20 mouse cellular contexts compared by ENCODE assay signal in the genomic region with DNA sequence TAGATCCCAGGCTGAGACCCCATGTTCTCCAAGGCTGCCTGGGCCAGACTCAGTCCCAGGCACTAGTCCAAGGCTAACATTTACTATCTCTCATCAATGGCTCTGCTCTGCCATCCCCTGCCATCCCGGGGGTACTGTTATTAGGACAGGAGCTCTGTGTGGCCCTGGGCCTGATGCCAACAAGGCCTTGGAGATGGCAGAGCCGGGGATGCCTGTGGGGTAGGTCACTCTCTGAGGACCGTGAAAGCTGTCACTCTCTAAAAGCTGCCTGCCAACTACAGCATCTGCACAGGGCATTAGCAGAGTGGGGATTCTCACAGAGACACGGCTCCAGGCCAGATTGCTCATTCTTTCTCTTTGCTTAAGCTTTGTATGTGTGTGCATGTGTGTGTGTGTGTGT. TPM values are rescaled to one million over a fixed set of nuclear protein-coding genes. Genes with fewer than 3 reads are reported as not detected.
DNase-seq lines count a peak whose midpoint lies in the region; ATAC-seq and TF ChIP-seq lines count a peak whose summit lies in the region.
"Had no signal": no experiment of that assay in that cellular context is flagged by ENCODE, and none has a peak within 500 bp of the region (broad histone marks: within the 10 kb centered on the region; RNA-seq: fewer than 3 reads in every experiment).

No protein-coding gene starts in this region.

- WGBS in forebrain, embryonic 14.5 days, result 47% methylated on average over 4 of the region's 4 CpGs
- WGBS in forebrain, postnatal 0 days, result 29% methylated on average over 4 of the region's 4 CpGs
- 44% methylated on average over 4 of the region's 4 CpGs for WGBS in neural tube, embryonic 13.5 days
- 52% methylated on average over 4 of the region's 4 CpGs for WGBS in neural tube, embryonic 15.5 days
- WGBS in midbrain, embryonic 15.5 days, result 52% methylated on average over 4 of the region's 4 CpGs

- ATAC-seq in forebrain, embryonic 14.5 days, result no peak
- no peak for ATAC-seq in forebrain, postnatal 0 days
- peak; percentile 60 for ATAC-seq in neural tube, embryonic 13.5 days (ENCODE audit: low read depth)
- ATAC-seq in neural tube, embryonic 15.5 days (ENCODE audit: low FRiP score), result no peak
- peak; percentile 46; the same call in 1 of the 2 replicates for ATAC-seq in midbrain, embryonic 15.5 days (replicated peaks)
- ATAC-seq: forebrain, embryonic 15.5 days; liver, postnatal 0 days had no signal

- peak; percentile 33 for DNase-seq in forebrain, embryonic 14.5 days (ENCODE audit: low spot score)
- no peak for DNase-seq in forebrain, postnatal 0 days
- peak; percentile 71 for DNase-seq in adrenal gland, adult 8-10 months
- DNase-seq in testis, postnatal 10 days (ENCODE audit: low spot score), result no peak
- DNase-seq in gastrocnemius, adult 18-20 months (ENCODE audit: low spot score), result no peak
- DNase-seq: heart, adult 18-20 months; kidney, adult 2 months; kidney, postnatal 14 days; liver, postnatal 0 days; lung, postnatal 14 days; thymus, postnatal 14 days had no signal

- H3K4me3 ChIP-seq in forebrain, embryonic 14.5 days (ENCODE audit: low read depth, low read length), result no peak overlapping the region
- H3K4me3 ChIP-seq in forebrain, postnatal 0 days (ENCODE audit: low read depth, low read length), result no peak overlapping the region
- H3K4me3 ChIP-seq in neural tube, embryonic 13.5 days, result no peak overlapping the region
- H3K4me3 ChIP-seq in neural tube, embryonic 15.5 days (replicated peaks), result no peak overlapping the region
- H3K4me3 ChIP-seq in midbrain, embryonic 15.5 days, result no peak overlapping the region
- H3K4me3 ChIP-seq: erythroblast, embryonic 14.5 days; forebrain, embryonic 15.5 days; limb, embryonic 15.5 days had no signal

- no peak overlapping the region for H3K4me2 ChIP-seq in forebrain, embryonic 14.5 days (ENCODE audit: low read length)
- H3K4me2 ChIP-seq in forebrain, postnatal 0 days (ENCODE audit: low read depth), result no peak overlapping the region
- H3K4me2 ChIP-seq in neural tube, embryonic 13.5 days, result no peak overlapping the region
- no peak overlapping the region for H3K4me2 ChIP-seq in neural tube, embryonic 15.5 days
- H3K4me2 ChIP-seq in midbrain, embryonic 15.5 days, result no peak overlapping the region
- H3K4me2 ChIP-seq: forebrain, embryonic 15.5 days; limb, embryonic 15.5 days had no signal

- H3K36me3 ChIP-seq in forebrain, embryonic 14.5 days (ENCODE audit: control insufficient read depth, insufficient read depth, low read length), result no peaks in the 10 kb centered on the region
- H3K36me3 ChIP-seq in forebrain, postnatal 0 days (ENCODE audit: insufficient read depth), result no peaks in the 10 kb centered on the region
- H3K36me3 ChIP-seq in neural tube, embryonic 13.5 days, result no peaks in the 10 kb centered on the region
- H3K36me3 ChIP-seq in neural tube, embryonic 15.5 days, result no peaks in the 10 kb centered on the region
- H3K36me3 ChIP-seq in midbrain, embryonic 15.5 days (replicated peaks), result no peaks in the 10 kb centered on the region
- H3K36me3 ChIP-seq: forebrain, embryonic 15.5 days; limb, embryonic 15.5 days had no signal

- H3K9ac ChIP-seq in forebrain, embryonic 14.5 days (ENCODE audit: low read length), result no peak overlapping the region
- H3K9ac ChIP-seq in forebrain, postnatal 0 days, result no peak overlapping the region
- no peak overlapping the region for H3K9ac ChIP-seq in neural tube, embryonic 13.5 days
- no peak overlapping the region for H3K9ac ChIP-seq in neural tube, embryonic 15.5 days (replicated peaks)
- no peak overlapping the region for H3K9ac ChIP-seq in midbrain, embryonic 15.5 days
- H3K9ac ChIP-seq: forebrain, embryonic 15.5 days; limb, embryonic 15.5 days; liver, postnatal 0 days had no signal

- H3K4me1 ChIP-seq in forebrain, embryonic 14.5 days (ENCODE audit: control insufficient read depth, insufficient read depth, low read length), result peaks cover 5% of the 10 kb centered on the region; the same call in 1 of the 2 replicates
- H3K4me1 ChIP-seq in forebrain, postnatal 0 days (ENCODE audit: insufficient read depth), result no peaks in the 10 kb centered on the region
- H3K4me1 ChIP-seq in neural tube, embryonic 13.5 days (replicated peaks), result peaks cover 20% of the 10 kb centered on the region
- H3K4me1 ChIP-seq in neural tube, embryonic 15.5 days, result peaks cover 13% of the 10 kb centered on the region
- peaks cover 9% of the 10 kb centered on the region; the same call in 1 of the 2 replicates for H3K4me1 ChIP-seq in midbrain, embryonic 15.5 days

- TF ChIP-seq CTCF in forebrain, postnatal 0 days (IDR thresholded peaks at IDR 0.05; ENCODE audit: low read depth), result no peak

- no peak overlapping the region for H3K27ac ChIP-seq in forebrain, embryonic 14.5 days (ENCODE audit: low read depth, low read length)
- H3K27ac ChIP-seq in forebrain, postnatal 0 days (ENCODE audit: low read depth, low read length), result no peak overlapping the region
- no peak overlapping the region for H3K27ac ChIP-seq in neural tube, embryonic 13.5 days (replicated peaks)
- no peak overlapping the region; the same call in 1 of the 2 replicates for H3K27ac ChIP-seq in neural tube, embryonic 15.5 days (replicated peaks)
- H3K27ac ChIP-seq in midbrain, embryonic 15.5 days, result no peak overlapping the region
- H3K27ac ChIP-seq: forebrain, embryonic 15.5 days; limb, embryonic 15.5 days; stomach, postnatal 0 days had no signal

- no peaks in the 10 kb centered on the region for H3K9me3 ChIP-seq in forebrain, embryonic 14.5 days (replicated peaks; ENCODE audit: control insufficient read depth, low read length)
- no peaks in the 10 kb centered on the region for H3K9me3 ChIP-seq in forebrain, postnatal 0 days (ENCODE audit: low read length)
- H3K9me3 ChIP-seq in neural tube, embryonic 13.5 days, result no peaks in the 10 kb centered on the region
- H3K9me3 ChIP-seq in neural tube, embryonic 15.5 days (replicated peaks), result no peaks in the 10 kb centered on the region
- no peaks in the 10 kb centered on the region for H3K9me3 ChIP-seq in midbrain, embryonic 15.5 days
- H3K9me3 ChIP-seq: forebrain, embryonic 15.5 days; limb, embryonic 15.5 days had no signal

- no peaks in the 10 kb centered on the region for H3K27me3 ChIP-seq in forebrain, embryonic 14.5 days (replicated peaks; ENCODE audit: control insufficient read depth, insufficient read depth, low read length)
- no peaks in the 10 kb centered on the region for H3K27me3 ChIP-seq in forebrain, postnatal 0 days (ENCODE audit: insufficient read depth, low read length)
- peaks cover 8% of the 10 kb centered on the region for H3K27me3 ChIP-seq in neural tube, embryonic 13.5 days
- peaks cover 5% of the 10 kb centered on the region; the same call in 1 of the 2 replicates for H3K27me3 ChIP-seq in neural tube, embryonic 15.5 days (replicated peaks)
- 0 out of 2 replicates have a peak, but pooled peaks cover 3% of the 10 kb centered on the region for H3K27me3 ChIP-seq in midbrain, embryonic 15.5 days (replicated peaks)
- H3K27me3 ChIP-seq: forebrain, embryonic 15.5 days; limb, embryonic 15.5 days had no signal

RNA-seq across cellular contexts. Expression of gene Cyp26b1, which starts 26.0 kb away (rescaled TPM):
- polyA plus RNA-seq in forebrain, embryonic 14.5 days (2014; fragmentation: Nextera tagmentation; extraction: Ambion mirVana), result 1.5 and 2.6 TPM in 2 replicates
- 7.5 and 10.6 TPM in 2 replicates for total RNA-seq in forebrain, postnatal 0 days (2014; rRNA removed)
- polyA plus RNA-seq in forebrain, postnatal 0 days (2015; fragmentation: Nextera tagmentation; extraction: Ambion mirVana), result 5.2 and 6.5 TPM in 2 replicates
- 5.7 and 7.5 TPM in 2 replicates for polyA plus RNA-seq in neural tube, embryonic 13.5 days (2015; fragmentation: Nextera tagmentation; extraction: Ambion mirVana)
- 10.2 and 11.6 TPM in 2 replicates for polyA plus RNA-seq in neural tube, embryonic 15.5 days (2015; fragmentation: Nextera tagmentation; extraction: Ambion mirVana)
- total RNA-seq in adrenal gland, adult 8-10 months (2022), result 10 to 100 TPM in 2 of 4 experiments, 1 to 10 TPM in 2; 6.6 to 57.7 (median 15.7) TPM
- polyA plus RNA-seq in midbrain, embryonic 15.5 days (2015; fragmentation: Nextera tagmentation; extraction: Ambion mirVana), result 14.0 and 21.0 TPM in 2 replicates
- 1 to 10 TPM; 1.1 to 2.1 TPM for total RNA-seq in gastrocnemius, adult 18-20 months (2021)
- total RNA-seq: common myeloid progenitor, adult 5-6 weeks; megakaryocyte-erythroid progenitor cell, adult 5-6 weeks had no signal
- polyA plus RNA-seq: erythroblast, embryonic 14.5 days had no signal

Comparison
In these comparisons a context has a peak if more than half of its experiments do, and no peak if none do; other contexts are left out.
1. ATAC-seq: peak in neural tube, embryonic 13.5 days (single experiment) and midbrain, embryonic 15.5 days (single experiment); none in forebrain, embryonic 14.5 days (single experiment), forebrain, postnatal 0 days (single experiment) and neural tube, embryonic 15.5 days (single experiment).
2. DNase-seq: peak in forebrain, embryonic 14.5 days (single experiment) and adrenal gland, adult 8-10 months (single experiment); none in forebrain, postnatal 0 days (single experiment), testis, postnatal 10 days (single experiment) and gastrocnemius, adult 18-20 months (single experiment).